Mouse (Mus musculus) kidney, adult 2 months (tissue): ENCODE data around the gene E130308A19Rik.

Experiments used
- CTCF ChIP-seq: fragments of 200-500 bp; conservative IDR thresholded peaks from 2 replicates; pipeline ENCODE4 v1.5.1; 2011; ENCODE audit warnings: low read depth, mild to moderate bottlenecking, control low read depth, low read length, moderate library complexity, mixed read lengths; ENCODE audit not compliant: insufficient read depth, insufficient read length
- POLR2A ChIP-seq: fragments of 200-500 bp; IDR thresholded peaks from one replicate; pipeline ENCODE4 v1.6.1; 2011; ENCODE audit warnings: low read depth, low read length, control low read depth

- TF ChIP-seq POLR2A (no peak), CTCF (peak; percentile 44)
Measured at GRCm38 (mm10) chr4:59739321-59739720, 113.3 kb downstream of the E130308A19Rik start.
